Mouse (Mus musculus) CD8-positive naive resting alpha-beta T cell, adult 2 months (primary cell): ENCODE measurements around the gene Gm9958.

Experiments
- DNase-seq, 2 experiments: peaks; one replicate each; pipeline ENCODE4 v3.0.0; 2022; ENCODE audit warnings: low read depth in 2 of 2, low spot score in 2 of 2

Gm9958 gene

DNA sequence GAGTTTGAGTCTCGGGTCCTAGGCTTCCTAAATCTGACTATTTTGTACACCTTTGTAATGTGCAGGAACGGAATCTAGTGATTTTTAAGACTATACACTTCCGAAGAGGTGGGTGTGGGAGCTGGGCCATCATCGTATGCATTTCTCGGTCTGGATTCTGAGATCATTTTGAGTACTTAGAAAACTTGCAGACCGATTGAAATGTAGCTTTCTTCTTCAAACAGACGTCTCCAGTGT is at the start of gene Gm9958:
Gm9958 (plus strand) TSS at position 138 of the 237 bp plus-strand sequence.
- peak; percentile 7 to 8 for DNase-seq

DNA sequence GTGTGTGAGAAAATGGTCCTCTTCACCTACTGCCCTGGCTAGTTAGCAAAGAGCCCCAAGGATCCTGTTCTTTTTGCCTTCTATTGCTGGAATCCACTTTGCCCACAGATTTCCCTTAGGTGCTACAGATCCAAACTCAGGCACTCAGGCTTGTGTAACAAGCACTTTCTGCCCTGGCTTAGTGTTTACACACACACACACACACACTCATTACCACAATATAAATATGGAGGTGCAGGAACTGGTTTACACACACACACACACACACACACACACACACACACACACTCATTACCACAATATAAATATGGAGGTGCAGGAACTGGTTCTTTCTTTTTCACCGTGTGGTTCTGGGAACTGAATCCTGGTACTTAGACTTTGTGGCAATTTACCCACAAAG is 35.9 kb upstream of the Gm9958 start:
- no peak for DNase-seq

DNA sequence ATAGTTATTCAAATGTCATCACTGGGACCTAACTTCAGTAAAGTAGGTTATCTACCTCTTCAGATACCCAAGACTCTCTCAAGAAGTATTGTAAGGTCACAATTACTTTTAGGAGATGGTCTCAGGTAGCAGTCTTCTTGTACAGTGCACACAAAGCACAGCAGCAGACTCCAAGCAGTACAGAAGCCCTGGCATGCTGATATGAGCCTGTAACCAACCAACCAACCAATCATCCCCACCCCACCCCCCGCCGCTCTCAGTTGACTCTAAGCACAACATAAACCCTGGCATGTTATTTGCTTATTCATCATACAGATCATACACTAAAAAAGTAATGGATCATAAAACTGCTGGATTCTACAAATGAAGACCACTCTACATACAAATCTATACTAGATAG is 34.5 kb upstream of the Gm9958 start:
- no peak for DNase-seq

DNA sequence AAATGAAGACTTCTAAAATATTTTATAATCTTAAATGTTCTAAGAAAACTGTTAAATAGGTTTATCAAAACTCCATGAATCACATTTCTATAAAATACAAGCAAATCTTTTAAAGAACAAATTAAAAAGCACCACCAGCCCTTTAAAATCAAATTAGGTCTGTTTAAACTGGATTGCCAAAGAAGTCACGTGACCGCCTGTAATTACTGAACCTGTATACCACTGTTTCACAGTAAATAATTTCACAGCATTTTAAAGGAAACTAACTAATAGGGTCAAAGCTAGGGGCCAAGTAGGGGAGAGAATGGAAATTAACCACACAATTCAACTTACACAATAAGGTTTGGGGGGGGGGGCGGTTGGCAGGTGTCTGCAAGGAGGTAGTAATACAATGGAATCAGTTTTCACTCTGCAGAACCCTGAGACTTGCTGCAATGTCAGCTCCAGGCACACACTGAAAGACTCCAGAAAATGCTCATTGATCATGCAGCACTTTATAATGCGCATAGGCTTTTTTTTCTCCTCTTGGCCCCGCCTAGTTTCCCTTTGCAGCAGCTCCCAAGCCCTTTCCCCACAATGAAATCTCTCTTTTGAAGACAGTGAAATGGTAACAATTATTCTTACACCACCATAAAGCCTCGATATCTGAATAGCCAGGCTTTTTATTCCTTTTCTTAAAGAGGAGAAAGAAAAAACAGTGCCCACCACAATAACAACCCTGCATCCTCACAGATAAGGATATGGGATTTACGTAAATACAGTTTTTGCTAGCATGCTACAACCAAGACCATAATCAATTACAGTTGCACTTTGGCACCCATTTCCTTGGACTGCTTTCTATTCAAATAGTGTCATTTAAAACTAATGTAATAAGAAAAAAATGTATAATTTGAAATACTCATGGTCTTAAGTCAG is 28.6 kb upstream of the Gm9958 start:
- no peak for DNase-seq

DNA sequence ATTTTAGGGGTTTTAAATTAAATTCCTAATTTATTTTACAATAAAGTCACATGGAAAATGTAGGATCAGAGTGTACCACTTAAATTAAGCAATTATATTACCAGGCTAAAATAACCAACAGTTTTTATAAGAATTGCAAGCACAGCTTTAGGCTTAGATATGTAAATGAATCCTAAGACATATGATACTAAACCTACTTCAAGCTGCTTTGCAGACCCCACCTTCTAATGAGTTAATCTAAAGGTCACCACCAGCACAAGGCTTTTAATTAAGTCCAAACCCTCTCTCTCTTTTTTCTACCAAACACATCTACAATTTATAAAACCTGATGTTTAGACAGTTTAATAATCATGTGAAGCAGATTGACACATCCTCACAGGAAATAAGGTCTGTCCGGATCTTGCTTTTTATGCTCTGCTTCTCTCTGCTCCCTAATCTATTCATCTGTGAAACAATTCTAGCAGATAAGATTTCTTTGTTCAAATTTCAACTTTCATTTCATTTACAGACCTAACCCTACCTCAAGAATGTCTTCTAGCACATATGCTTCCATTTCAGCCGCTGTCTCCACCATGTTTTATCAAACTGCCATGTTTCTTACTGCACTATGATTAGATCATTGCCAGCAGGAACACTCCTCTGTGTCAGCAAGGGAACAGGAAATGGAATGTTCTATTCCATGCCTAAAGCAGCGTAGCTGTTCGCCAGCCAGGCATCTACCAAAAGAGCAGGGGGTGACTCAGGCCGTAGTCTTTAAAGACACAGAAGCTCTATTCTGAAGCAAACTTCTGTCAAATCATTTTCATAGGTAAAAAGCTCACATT is 27.7 kb upstream of the Gm9958 start:
- peak; percentile 13 to 32 for DNase-seq

DNA sequence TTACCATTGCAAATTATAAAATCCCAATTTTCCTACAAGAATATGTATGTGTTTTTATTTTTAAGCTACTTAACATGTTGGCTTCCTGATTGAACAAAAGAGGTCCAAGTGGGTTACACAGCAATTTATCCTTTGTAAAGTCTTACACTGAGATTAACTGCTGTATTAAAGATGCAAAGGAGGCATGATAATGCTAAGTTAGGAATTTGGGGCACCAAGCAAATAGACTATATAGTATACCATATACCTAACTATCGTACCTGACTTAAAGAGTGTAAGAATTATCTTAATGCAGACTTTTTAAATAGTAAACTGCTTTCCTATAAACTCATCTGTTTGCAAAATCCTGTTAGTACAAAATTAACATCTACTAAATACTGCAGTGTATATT is 27.1 kb upstream of the Gm9958 start:
- no peak for DNase-seq

DNA sequence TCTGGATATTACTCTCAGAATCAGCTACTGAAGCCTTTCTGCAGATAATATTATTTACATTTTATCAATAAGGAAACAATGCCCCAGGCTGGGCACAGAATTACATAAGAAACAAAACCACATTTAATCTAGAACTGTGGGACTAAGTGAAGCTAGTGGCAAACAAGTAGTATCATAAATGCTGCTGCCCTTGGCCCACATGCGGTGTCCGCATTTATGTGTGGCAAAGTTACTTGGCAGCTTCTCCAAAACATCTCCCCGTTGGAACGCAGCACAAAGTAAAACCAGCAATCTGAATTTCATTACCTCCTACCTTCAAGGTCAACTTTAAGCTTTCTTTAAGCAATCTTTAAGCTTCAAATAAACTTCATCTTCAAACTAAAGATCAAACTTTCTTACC is 26.2 kb upstream of the Gm9958 start:
- DNase-seq: no peak

DNA sequence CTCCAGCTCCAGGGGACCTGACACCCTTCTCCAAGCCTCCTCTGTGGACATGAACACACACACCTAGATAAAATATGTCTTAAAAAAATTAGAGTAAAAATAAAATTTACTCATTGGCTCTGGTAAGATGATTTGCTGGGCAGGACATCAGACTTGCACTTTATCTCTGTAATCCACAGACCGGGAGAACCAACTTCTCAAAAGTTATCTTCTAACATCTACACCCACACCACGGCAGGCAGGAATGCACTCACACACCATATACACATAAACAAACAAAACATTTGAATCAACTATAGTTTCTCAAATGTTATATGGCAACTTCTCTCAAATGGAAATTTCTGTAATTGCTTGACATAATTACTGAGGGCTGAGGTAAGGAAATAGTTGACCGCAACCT is 20.1 kb upstream of the Gm9958 start:
- no peak for DNase-seq

DNA sequence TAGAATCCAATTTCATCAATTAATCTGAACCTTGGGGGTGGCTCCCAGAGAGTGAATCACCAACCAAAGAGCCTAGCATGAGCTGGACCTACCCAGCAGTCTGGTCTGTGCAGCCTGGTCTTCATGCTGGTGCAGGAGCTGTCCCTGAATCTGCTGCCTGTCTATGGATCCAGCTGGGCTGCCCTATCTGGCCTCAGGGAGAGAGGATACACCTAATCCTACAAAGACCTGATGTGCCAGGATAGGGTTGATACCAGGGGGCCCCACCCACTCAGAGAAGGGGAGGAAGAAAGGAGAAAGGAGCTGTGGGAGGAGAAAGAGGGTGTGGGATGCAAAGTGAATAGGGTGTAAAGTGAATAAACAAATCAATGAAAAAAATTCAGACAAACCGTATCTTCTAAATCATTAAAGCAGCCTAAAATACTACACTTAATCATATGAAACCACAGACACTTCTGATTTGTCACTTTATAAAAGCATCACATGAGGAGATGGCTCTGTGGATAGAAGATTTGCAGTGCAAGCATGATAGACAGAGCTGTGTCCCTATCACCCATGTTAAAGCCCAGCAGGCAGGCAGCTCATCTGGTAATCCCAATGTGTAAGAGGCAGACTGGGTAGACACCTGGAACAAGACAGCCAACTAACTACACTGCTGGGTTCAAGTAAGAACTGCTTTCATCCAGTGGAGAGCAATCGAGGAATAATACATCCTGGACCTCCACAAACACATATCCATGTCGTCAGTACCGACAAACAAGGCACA is 13.3 kb upstream of the Gm9958 start:
- DNase-seq: no peak

DNA sequence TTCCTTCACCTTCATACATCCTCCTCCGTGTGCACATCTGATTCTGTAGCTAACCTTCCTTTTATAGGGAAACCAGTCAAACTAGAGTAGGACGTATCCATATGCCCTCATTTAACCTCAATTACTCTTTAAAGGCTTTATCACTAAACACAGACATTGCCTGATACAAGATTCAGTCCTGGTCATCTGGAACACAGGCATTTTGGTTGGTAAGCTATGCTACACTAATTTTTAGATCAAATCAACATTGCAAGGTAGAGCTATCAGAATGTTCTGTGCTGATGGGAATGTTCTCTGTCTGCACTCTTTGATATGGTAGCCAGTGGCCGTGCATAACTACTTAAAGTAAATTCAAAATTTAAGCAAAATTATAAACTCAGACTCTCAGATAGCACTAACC is 11.2 kb upstream of the Gm9958 start:
- DNase-seq: no peak

DNA sequence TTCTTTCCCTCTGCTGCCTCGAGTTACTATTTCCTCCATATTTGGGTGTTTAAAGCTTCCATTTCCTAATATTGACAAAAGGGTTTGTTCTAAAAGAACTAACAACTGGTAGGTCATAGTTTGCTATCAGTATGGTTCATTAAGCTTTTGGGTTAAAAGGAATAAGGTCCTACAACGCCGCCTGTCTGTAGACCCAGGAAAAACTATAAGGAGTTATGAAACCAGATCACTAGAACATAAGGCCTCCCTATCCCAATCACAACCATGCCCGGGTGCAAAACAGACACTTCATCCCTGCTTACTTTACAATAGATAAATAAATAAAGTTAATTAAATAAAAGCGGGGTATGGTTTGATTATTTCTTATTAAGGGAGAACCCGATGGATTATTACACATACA is 2.5 kb upstream of the Gm9958 start:
- DNase-seq: peak; percentile 49 to 75

DNA sequence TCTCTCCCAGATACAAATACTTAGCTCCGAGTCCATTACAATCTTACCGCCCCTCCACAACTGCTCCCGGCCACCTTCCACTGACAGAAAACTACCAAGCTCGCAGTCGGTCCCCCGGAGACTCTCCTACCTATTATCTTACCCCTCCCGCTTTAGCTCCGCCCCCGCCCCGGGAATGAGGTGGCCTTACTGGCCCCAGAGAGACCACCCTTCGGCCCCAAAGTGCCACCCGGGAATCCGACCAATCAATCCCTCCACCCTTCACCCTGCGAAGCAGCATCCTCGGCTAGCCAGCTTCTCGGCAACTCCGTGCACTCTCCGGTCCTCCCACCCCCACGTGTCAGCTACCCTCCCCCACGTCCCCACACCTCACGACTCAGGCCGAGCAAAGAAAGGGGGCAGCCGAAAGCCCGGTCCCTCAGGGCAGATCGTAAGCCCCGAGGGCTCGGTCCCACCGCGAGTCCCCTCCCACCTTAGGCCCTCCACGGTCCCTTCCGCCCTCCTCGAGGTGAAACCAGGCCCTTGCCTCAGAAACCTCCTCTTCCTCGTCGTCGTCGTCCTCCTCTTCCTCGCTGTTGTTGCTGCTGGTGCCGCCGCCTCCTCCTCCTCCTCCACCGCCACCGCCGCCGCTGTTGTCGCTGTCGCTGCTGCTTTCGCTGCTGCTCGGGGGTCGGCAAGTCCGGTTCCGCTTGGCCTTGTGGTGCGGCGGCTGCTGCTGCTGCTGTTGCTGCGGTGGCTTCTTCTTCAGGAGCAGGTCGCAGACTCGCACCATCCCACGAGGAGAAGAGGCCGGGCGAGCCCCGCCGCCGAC is 1.7 kb upstream of the Gm9958 start:
- DNase-seq: peak; percentile 52 to 54

DNA sequence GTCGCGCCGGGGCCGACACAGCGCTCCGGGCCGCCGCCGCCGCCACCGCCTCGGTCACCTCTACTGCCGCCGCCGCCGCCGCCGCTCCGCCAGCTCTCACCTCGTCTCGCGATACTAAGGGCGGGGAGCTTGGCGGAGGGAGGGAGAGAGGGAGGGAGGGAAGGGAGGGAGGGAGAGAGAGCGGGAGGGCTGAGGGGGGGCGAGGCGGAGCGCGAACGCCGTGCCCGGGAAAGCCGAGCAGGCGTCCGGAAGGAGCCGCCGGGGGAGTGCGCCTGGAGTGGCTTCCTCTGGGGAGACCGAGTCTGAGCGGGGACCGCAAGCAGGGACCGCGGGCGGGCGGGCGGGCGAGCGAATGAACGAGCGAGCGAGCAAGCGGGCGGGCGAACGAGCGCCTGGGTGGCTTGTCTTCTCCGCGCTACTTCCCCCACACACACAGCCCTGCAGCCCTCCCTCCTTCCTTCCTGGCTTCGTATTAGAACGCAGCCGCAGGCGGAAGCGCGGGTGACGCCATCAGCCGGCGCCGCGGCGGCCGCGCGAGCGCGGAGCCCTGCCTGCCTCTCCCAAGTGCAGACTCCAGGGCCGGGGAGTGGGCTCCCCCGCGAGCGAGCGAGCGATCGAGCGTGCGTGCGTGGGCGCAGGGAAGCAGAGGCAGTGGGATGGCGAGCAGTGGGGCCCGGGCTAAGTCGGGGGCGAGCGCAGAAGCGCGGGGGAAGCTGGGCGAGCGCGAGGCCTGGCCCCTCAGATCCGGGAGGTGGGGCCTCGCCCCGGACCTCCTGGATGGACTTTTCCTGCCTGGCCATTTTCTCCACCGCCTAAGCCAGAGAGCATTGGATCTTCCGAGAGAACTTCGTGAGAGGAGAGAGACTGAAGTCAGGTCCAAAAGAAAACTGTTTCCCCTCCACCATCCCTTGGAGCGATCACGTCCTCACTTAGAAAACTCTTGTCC is 610 bp upstream of the Gm9958 start, which contains the start of gene Ankrd17:
Ankrd17 (minus strand) TSS at position 457 of the 946 bp plus-strand sequence.
- DNase-seq: peak; percentile 86 to 87

DNA sequence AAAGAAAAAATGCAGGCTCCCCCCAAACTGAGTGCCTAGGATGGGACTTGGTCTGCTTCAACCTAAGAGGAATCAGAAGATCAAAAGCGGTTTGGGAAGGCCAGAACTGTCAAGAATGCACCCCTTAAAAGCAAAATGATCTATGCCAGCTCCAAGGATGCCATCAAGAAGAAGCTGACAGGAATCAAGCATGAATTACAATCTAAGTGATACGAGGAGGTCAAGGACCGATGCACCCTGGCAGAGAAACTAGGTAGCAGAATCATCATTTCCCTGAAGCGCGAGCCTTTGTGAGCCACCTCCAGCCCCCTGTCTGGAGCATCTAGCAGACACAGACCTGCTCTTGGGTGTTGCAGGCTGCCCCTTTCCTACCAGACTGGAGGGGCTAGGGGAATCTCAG is 3.4 kb downstream of the Gm9958 start:
- no peak for DNase-seq

DNA sequence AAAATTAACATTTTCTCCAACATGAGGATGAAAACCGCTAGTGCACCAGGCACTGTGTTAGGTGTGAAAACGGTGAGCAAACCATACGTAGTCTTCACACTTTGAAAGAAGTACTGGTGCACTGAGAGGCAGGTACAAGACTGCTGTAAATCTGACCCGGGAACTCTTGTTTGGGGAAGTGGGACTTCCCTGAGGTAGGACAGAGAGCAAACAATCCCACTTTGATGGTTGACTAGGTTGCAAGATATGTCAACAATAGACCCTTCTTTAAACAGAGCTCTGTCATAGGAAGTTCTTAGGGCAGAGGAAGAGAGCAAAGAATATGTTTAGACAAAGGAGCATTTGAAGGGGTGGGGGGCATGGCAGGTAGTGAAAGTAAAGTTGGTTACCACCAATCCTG is 6.7 kb downstream of the Gm9958 start:
- DNase-seq: no peak

DNA sequence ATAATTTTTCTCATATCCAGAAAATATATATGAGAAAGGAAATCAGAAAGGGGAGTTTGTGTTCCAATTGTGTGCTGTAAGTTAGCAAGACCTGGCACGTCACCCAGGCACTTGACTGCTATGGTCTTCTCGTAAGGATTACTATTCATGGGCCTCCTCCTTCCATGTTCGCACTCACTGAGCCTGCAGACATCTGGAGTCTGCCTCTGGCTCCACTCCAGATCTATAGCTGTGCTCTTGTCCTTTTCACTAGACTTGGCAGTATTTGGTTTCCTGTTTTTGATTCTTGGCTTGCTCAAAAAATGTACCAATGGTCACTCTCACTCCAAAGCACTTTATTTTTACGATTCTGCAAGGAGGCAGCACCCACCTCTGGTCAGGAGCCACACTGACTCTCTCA is 14.5 kb downstream of the Gm9958 start:
- DNase-seq: no peak

DNA sequence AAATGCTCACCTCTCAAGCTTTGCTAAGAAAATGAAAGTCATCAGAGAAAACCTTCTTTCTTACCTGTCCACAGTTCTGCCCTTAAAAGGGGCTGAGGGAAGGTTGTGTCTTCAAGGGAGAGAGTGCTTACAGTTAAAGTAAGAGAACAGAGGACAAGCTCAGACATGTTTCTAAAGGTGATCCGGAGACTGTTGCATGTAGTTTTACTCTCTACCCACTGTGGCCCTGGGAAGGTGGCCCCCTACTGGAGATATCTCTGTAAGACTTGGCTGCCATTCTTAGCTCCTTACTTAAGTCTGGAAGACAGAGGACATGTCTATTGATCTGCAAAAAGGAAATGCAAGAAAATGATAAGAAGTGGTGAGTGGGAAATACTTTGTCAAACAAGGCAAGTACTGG is 16.1 kb downstream of the Gm9958 start:
- peak; percentile 18 to 51 for DNase-seq

DNA sequence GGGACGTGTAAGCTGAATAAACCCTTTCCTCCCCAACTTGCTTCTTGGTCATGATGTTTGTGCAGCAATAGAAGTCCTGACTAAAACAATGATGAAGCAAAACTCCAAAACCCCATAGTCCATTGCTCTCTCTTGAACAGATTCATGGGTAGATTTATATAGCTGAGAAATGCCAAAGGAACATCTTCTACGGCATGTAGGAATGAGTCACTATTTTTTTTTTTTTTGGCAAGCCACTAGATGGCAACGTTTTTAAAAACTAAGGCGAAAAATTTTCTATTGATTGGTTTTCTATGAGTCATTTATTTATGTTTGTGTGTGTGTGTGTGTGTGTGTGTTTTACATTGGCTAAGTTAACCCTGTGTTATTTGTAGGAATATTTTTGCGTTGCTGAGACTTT is 26.8 kb downstream of the Gm9958 start:
- no peak for DNase-seq

DNA sequence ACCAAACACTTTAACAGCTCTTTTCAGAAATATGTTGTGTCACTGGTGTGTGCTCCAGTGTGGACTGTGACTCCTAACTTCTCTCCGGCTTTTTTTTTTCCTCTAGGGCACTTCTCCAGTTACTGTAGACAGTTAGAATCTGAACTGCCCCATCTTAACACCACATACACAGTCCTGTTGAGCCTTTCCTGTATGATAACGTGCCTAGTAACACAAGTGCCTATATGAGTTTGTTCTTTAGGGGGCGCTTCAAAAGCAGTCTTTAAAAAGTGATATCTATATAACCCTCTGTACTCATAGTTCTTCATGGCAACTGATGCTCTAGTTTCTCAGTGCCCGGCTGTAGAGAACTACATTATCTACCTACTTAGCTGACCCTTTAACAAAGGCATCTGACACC is 27.3 kb downstream of the Gm9958 start:
- DNase-seq: no peak

DNA sequence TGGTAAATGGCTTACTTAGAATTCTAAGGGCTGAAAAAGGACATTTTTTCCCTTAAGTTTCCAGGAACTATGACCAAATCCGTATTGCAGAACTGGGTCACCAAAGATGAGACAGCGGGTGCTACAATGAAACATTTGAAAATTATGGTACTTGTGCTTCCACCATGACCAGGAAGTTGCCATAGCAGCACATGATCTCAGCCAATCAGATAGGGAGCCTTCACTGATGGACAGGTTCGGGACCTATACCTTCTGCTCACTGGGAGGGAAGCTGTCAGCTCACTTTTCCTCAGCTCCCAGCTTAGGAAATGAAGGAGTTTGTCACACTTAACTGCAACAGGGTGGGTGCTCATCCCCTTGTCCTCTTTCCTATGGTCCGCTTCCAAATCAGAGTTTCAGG is 29.8 kb downstream of the Gm9958 start:
- no peak for DNase-seq
